Comparison of ENCODE assay signal across 20 mouse cellular contexts in genomic region chr6:89249303-89249702, GRCm38 (mm10).
DNase-seq lines count a peak whose midpoint lies in the region; ATAC-seq lines count a peak whose summit lies in the region.
"Had no signal": no experiment of that assay in that cellular context is flagged by ENCODE, and none has a peak within 500 bp of the region (broad histone marks: within the 10 kb centered on the region; RNA-seq: fewer than 3 reads in every experiment).

No protein-coding gene starts in this region.

- H3K4me3 ChIP-seq in forebrain, embryonic 11.5 days (ENCODE audit: low read depth, low read length): no peak overlapping the region
- H3K4me3 ChIP-seq in forebrain, embryonic 12.5 days (replicated peaks): no peak overlapping the region
- H3K4me3 ChIP-seq: forebrain, embryonic 10.5 days; forebrain, embryonic 15.5 days; hindbrain, embryonic 10.5 days; hindbrain, embryonic 13.5 days; intestine, embryonic 15.5 days had no signal

- no peak overlapping the region for H3K4me2 ChIP-seq in forebrain, embryonic 11.5 days (ENCODE audit: low read depth, low read length, severe bottlenecking)
- H3K4me2 ChIP-seq in forebrain, embryonic 12.5 days: no peak overlapping the region
- H3K4me2 ChIP-seq: forebrain, embryonic 15.5 days; heart, embryonic 11.5 days; hindbrain, embryonic 13.5 days; intestine, embryonic 15.5 days had no signal

- H3K27me3 ChIP-seq in forebrain, embryonic 11.5 days (ENCODE audit: control insufficient read depth, insufficient read depth, low read length): no peaks in the 10 kb centered on the region
- H3K27me3 ChIP-seq in forebrain, embryonic 12.5 days: no peaks in the 10 kb centered on the region
- H3K27me3 ChIP-seq: forebrain, embryonic 15.5 days; hindbrain, embryonic 13.5 days; intestine, embryonic 15.5 days had no signal

- no peaks in the 10 kb centered on the region for H3K4me1 ChIP-seq in forebrain, embryonic 11.5 days (replicated peaks; ENCODE audit: control insufficient read depth, insufficient read depth, low read length)
- H3K4me1 ChIP-seq in forebrain, embryonic 12.5 days: peaks cover 9% of the 10 kb centered on the region; the same call in 1 of the 2 replicates
- H3K4me1 ChIP-seq: forebrain, embryonic 15.5 days; intestine, embryonic 15.5 days had no signal

- no peaks in the 10 kb centered on the region for H3K36me3 ChIP-seq in forebrain, embryonic 11.5 days (ENCODE audit: control insufficient read depth, insufficient read depth, low read length)
- H3K36me3 ChIP-seq in forebrain, embryonic 12.5 days (replicated peaks): no peaks in the 10 kb centered on the region
- H3K36me3 ChIP-seq: forebrain, embryonic 10.5 days; forebrain, embryonic 15.5 days; hindbrain, embryonic 10.5 days; hindbrain, embryonic 13.5 days; intestine, embryonic 15.5 days had no signal

- no peaks in the 10 kb centered on the region for H3K9me3 ChIP-seq in forebrain, embryonic 11.5 days (ENCODE audit: control insufficient read depth, low read length)
- no peaks in the 10 kb centered on the region for H3K9me3 ChIP-seq in forebrain, embryonic 12.5 days
- H3K9me3 ChIP-seq: forebrain, embryonic 10.5 days; forebrain, embryonic 15.5 days; hindbrain, embryonic 10.5 days; hindbrain, embryonic 13.5 days; intestine, embryonic 15.5 days had no signal

- intact Hi-C loops in left cerebral cortex, postnatal 25 days (cut with DNase I): no loop called here
- intact Hi-C loops in left cerebral cortex, postnatal 36 days (cut with DNase I): no loop called here

- no peak for ATAC-seq in forebrain, embryonic 11.5 days (replicated peaks; ENCODE audit: low FRiP score)
- no peak for ATAC-seq in forebrain, embryonic 12.5 days (ENCODE audit: low FRiP score)
- ATAC-seq: activated CD4-positive, CD25-positive, alpha-beta regulatory T cell, adult 4 months; forebrain, embryonic 15.5 days; hindbrain, embryonic 16.5 days; intestine, embryonic 15.5 days had no signal

- no peak overlapping the region for H3K27ac ChIP-seq in forebrain, embryonic 11.5 days (ENCODE audit: low read depth, low read length)
- no peak overlapping the region for H3K27ac ChIP-seq in forebrain, embryonic 12.5 days
- H3K27ac ChIP-seq: forebrain, embryonic 10.5 days; forebrain, embryonic 15.5 days; hindbrain, embryonic 10.5 days; intestine, embryonic 15.5 days had no signal

- 84% methylated on average over 8 of the region's 8 CpGs for WGBS in forebrain, embryonic 11.5 days
- 84% methylated on average over 8 of the region's 8 CpGs for WGBS in forebrain, embryonic 12.5 days

- no peak overlapping the region for H3K9ac ChIP-seq in forebrain, embryonic 11.5 days (ENCODE audit: low read length)
- H3K9ac ChIP-seq in forebrain, embryonic 12.5 days: no peak overlapping the region
- H3K9ac ChIP-seq: forebrain, embryonic 15.5 days; hindbrain, embryonic 13.5 days; intestine, embryonic 15.5 days had no signal

- DNase-seq in forebrain, embryonic 11.5 days (ENCODE audit: low spot score): peak; percentile 37
- DNase-seq in heart, adult 11 months: peak; percentile 49
- no peak for DNase-seq in heart, postnatal 4 days
- DNase-seq in left cerebral cortex, postnatal 25 days (ENCODE audit: low spot score in 2 of 2): peak; percentile 31 to 73
- DNase-seq in left cerebral cortex, postnatal 36 days (ENCODE audit: low spot score in 2 of 2): no peak
- DNase-seq: adrenal gland, adult 8-10 months; adrenal gland, postnatal 25 days; cerebellum, adult 18-20 months; cerebellum, adult 9-10 months; cerebellum, postnatal 14 days; gastrocnemius, postnatal 10 days had no signal

Comparison
In these comparisons a context has a peak if more than half of its experiments do, and no peak if none do; other contexts are left out.
1. DNase-seq: peak in forebrain, embryonic 11.5 days (single experiment), heart, adult 11 months (single experiment) and left cerebral cortex, postnatal 25 days (2 of 2); none in heart, postnatal 4 days (single experiment) and left cerebral cortex, postnatal 36 days (0 of 2).